Mouse (Mus musculus) ovary, postnatal 36 days (tissue): ENCODE measurements around the gene Ubn1.

ENCODE experiments used
- DNase-seq: peaks from one replicate; pipeline ENCODE4 v3.0.0; 2022; ENCODE audit warnings: low spot score, mixed read lengths

Ubn1 gene

GRCm38 (mm10) chr16:5049774-5050234 is at the start of gene Ubn1, which contains the start of gene Glyr1:
Gene Ubn1, plus strand, starts transcription at chr16:5050057.
Gene Glyr1, minus strand, starts transcription at chr16:5049863.
- peak; percentile 99 for DNase-seq

GRCm38 (mm10) chr16:5000611-5001010 is 49.2 kb upstream of the Ubn1 start:
- no peak for DNase-seq

- peak; percentile 53 for DNase-seq
These were observed 42.8 kb upstream of the Ubn1 start, which contains the start of gene Smim22 for GRCm38 (mm10) chr16:5007067-5007466. Gene Smim22, plus strand, starts transcription at chr16:5007288.

GRCm38 (mm10) chr16:5007492-5007891 is 42.4 kb upstream of the Ubn1 start:
- no peak for DNase-seq

- no peak for DNase-seq
These were observed 41.8 kb upstream of the Ubn1 start for GRCm38 (mm10) chr16:5008076-5008475.

- no peak for DNase-seq
These were observed 39.4 kb upstream of the Ubn1 start for GRCm38 (mm10) chr16:5010371-5010935.

- DNase-seq = no peak
These were observed 38.6 kb upstream of the Ubn1 start for GRCm38 (mm10) chr16:5011285-5011684.

GRCm38 (mm10) chr16:5012036-5013005 is 37.5 kb upstream of the Ubn1 start:
- DNase-seq = no peak

GRCm38 (mm10) chr16:5013054-5013838 is 36.6 kb upstream of the Ubn1 start, which contains the start of gene Rogdi:
Gene Rogdi, minus strand, starts transcription at chr16:5013553.
- DNase-seq = peak; percentile 96

GRCm38 (mm10) chr16:5014578-5014977 is 35.3 kb upstream of the Ubn1 start:
- no peak for DNase-seq

GRCm38 (mm10) chr16:5024021-5024420 is 25.8 kb upstream of the Ubn1 start:
- no peak for DNase-seq

- no peak for DNase-seq
These were observed 20.0 kb upstream of the Ubn1 start for GRCm38 (mm10) chr16:5029847-5030246.

- DNase-seq = no peak
These were observed 14.3 kb upstream of the Ubn1 start for GRCm38 (mm10) chr16:5035591-5035990.

GRCm38 (mm10) chr16:5036649-5037234 is 13.1 kb upstream of the Ubn1 start:
- DNase-seq = no peak

- no peak for DNase-seq
These were observed 4.5 kb upstream of the Ubn1 start for GRCm38 (mm10) chr16:5045322-5045721.

GRCm38 (mm10) chr16:5049182-5049773 is 579 bp upstream of the Ubn1 start:
- DNase-seq = no peak

- peak; percentile 77 for DNase-seq
These were observed 624 bp downstream of the Ubn1 start for GRCm38 (mm10) chr16:5050251-5051110.

GRCm38 (mm10) chr16:5058114-5058513 is 8.3 kb downstream of the Ubn1 start:
- no peak for DNase-seq

- no peak for DNase-seq
These were observed 13.6 kb downstream of the Ubn1 start for GRCm38 (mm10) chr16:5063472-5063871.

- DNase-seq = no peak
These were observed 20.5 kb downstream of the Ubn1 start for GRCm38 (mm10) chr16:5070321-5070720.
